Mouse (Mus musculus) gastrocnemius, adult 2 months (tissue): Measurements from ENCODE around the gene Cdca8. TPM values are rescaled to one million over a fixed set of nuclear protein-coding genes. Genes with fewer than 3 reads are reported as not detected.

Experiments
- DNase-seq: peaks from one replicate; pipeline ENCODE4 v3.0.0; 2022
- H3K27ac ChIP-seq: fragments of 200-600 bp; 2 replicates; pipeline ENCODE4 v1.8.1; 2022; ENCODE audit warnings: mild to moderate bottlenecking
- H3K4me3 ChIP-seq: fragments of 200-600 bp; 2 replicates; pipeline ENCODE4 v1.8.1; 2022; ENCODE audit warnings: mild to moderate bottlenecking, moderate library complexity
- CTCF ChIP-seq: fragments of 200-600 bp; IDR thresholded peaks from 2 replicates; pipeline ENCODE4 v1.8.1; 2022; ENCODE audit warnings: antibody characterized with exemption, mild to moderate bottlenecking, moderate library complexity
- intact Hi-C: fragments of 180-260 bp; cut with DNase I; formaldehyde crosslinking; loops from one replicate; pipeline ENCODE4 v1.15.1; 2025
- total RNA-seq, 2 experiments: library from RNA; stranded (reverse); gene quantifications; 2 replicates each; pipeline ENCODE4 v1.2.3; 2021

The Cdca8 gene
- total RNA-seq, 2 experiments from 2014 or later, result 0.28 to 0.38 TPM

GRCm38 (mm10) chr4:124944961-124945360 lies 5.8 kb upstream of the Cdca8 start:
- no peak overlapping the region for H3K27ac ChIP-seq
- TF ChIP-seq CTCF, result peak; percentile 21; the same call in 1 of the 2 replicates
- DNase-seq, result no peak
- intact Hi-C loops, result no loop called here
- no peak overlapping the region for H3K4me3 ChIP-seq

- intact Hi-C loops, result loop anchor here (1.0 kb wide), 2 partner anchors 116 to 156 kb away; no protein-coding TSS in a partner anchor
- Histone ChIP-seq H3K27ac (no peak overlapping the region), H3K4me3 (no peak overlapping the region)
- no peak for DNase-seq
- TF ChIP-seq CTCF, result no peak
Observed at GRCm38 (mm10) chr4:124943781-124944180, 4.7 kb upstream of the Cdca8 start.

DNA sequence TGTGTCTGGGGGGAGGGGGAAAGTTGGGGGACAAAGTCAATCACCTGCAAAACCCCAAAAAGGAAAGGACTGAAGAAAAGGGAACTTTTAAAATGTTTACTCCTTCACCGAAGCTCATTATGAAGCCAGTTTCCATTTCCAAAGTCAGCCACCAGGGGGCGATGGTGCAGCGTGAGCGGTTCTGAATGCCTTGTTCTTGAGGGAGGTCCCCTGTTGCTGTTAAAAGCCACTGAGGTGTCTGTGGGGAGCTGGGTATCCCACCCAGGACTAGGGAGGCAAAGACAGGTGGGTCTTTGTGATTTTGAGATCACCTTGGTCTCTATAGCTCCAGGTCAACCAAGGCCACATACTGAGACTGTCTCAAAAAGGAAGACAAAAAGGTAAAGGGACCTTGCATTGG lies 3.9 kb upstream of the Cdca8 start:
- Histone ChIP-seq H3K4me3 (no peak overlapping the region), H3K27ac (no peak overlapping the region)
- TF ChIP-seq CTCF, result peak; percentile 85
- intact Hi-C loops, result loop anchor here (1.0 kb wide), 2 partner anchors 116 to 156 kb away; no protein-coding TSS in a partner anchor
- DNase-seq, result peak; percentile 77

DNA sequence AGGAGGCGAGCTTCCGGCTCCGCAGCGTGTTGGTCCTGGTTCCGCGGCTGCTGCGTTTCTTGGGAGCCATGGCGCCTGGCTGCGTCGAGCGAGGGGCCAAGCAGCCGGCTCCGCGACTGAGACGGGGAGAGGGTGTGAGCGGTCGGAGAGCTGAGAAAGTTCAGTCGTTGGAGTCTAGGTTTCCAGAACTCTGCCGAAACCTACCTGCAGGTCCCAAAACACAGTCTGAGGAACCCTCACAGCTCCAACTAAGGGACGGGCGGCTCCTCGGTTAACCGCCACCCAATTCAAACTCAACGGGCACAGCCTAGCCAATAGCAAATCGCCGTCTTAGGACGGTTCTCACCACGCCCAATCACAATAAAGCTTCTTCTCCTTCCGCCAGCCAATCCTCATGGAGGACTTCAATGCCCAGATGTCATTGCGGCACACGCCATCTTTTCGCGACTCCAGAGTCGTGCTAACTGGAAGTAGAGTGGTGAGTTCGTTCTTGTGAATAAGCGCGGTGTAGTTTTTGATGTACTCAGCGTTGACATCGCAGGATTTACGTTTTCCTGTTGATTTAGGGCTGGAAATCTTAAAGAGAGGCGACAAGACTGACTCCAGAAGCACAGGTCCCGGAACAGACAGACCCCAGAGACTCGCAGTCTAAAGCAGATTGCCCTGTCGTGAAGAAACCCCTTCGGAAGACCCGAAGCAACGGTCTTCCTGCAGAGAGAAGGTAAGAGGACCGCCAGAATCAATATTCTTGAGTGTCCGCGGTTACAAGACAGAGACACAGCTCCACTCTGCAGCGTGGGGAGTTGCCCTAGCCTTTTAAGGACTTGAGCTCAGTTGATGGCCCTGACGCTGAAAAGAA lies 2.3 kb downstream of the Cdca8 start, which contains the start of gene 9930104L06Rik:
9930104L06Rik (plus strand) TSS at position 436 of the 859 bp plus-strand sequence.
- DNase-seq, result peak; percentile 94
- intact Hi-C loops, result loop anchor here (2.0 to 5.0 kb wide), 2 partner anchors 90 to 130 kb away; partner anchors contain the start of gene Snip1
- no peak for TF ChIP-seq CTCF
- Histone ChIP-seq H3K4me3 (peak within 1 kb of the TSS; percentile 82), H3K27ac (peak within 1 kb of the TSS; percentile 83)

DNA sequence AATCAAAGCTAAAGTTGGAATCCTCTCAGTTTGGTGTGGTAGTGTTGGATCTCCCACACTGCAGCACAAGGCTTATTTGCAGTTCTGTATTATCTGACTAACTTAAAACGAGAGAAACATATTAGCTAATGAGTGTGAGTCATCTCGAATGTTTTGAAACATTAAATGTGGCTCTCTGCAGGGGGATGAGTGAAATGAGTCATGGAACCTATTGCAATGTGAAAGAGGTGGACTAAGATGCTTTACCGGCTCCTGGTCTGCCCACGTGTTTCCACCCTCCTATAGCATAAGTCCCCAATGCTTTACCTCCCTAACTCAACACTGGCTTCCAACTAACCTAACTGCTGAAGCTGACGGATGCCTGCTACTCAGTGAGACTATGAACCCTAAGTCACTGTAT lies 11.0 kb downstream of the Cdca8 start:
- DNase-seq, result no peak
- H3K27ac ChIP-seq, result no peak overlapping the region
- no peak overlapping the region for H3K4me3 ChIP-seq
- no peak for TF ChIP-seq CTCF
- intact Hi-C loops, result no loop called here

- H3K4me3 ChIP-seq, result no peak overlapping the region
- H3K27ac ChIP-seq, result no peak overlapping the region
- no peak for TF ChIP-seq CTCF
- DNase-seq, result no peak
- intact Hi-C loops, result no loop called here
Observed at GRCm38 (mm10) chr4:124905971-124906822, 32.9 kb downstream of the Cdca8 start.

DNA sequence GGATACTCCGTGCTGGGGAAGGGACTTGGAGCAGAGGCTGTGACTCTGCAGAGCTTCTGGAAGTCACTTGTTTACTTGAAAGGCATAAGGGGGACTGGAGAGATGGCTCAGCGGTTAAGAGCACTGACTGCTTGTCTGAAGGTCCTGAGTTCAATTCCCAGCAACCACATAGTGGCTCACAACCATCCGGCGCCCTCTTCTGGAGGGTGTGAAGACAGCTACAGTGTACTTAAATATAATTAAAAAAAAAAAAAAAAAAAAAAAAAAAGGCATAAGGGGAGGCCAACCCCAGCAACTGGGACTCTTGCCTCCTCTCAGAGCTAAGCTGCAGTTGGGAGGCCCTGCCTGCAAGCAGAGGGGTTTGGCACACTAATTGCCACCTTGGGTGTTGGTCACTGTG lies 33.7 kb downstream of the Cdca8 start:
- no peak overlapping the region for H3K4me3 ChIP-seq
- no peak overlapping the region for H3K27ac ChIP-seq
- DNase-seq, result no peak
- intact Hi-C loops, result no loop called here
- no peak for TF ChIP-seq CTCF

GRCm38 (mm10) chr4:124899906-124900305 lies 39.2 kb downstream of the Cdca8 start:
- DNase-seq, result no peak
- intact Hi-C loops, result no loop called here
- H3K27ac ChIP-seq, result no peak overlapping the region
- TF ChIP-seq CTCF, result no peak
- H3K4me3 ChIP-seq, result no peak overlapping the region

- no peak overlapping the region for H3K27ac ChIP-seq
- no peak overlapping the region for H3K4me3 ChIP-seq
- DNase-seq, result no peak
- no peak for TF ChIP-seq CTCF
- intact Hi-C loops, result no loop called here
Observed at GRCm38 (mm10) chr4:124898428-124898827, 40.7 kb downstream of the Cdca8 start.

- H3K4me3 ChIP-seq, result peak overlapping the region; percentile 42
- H3K27ac ChIP-seq, result no peak overlapping the region
- TF ChIP-seq CTCF, result no peak
- intact Hi-C loops, result no loop called here
- DNase-seq, result no peak
Observed at GRCm38 (mm10) chr4:124894508-124895428, 44.3 kb downstream of the Cdca8 start.

- H3K4me3 ChIP-seq, result no peak overlapping the region
- no peak for DNase-seq
- TF ChIP-seq CTCF, result no peak
- H3K27ac ChIP-seq, result no peak overlapping the region
- intact Hi-C loops, result no loop called here
Observed at GRCm38 (mm10) chr4:124893769-124894168, 45.3 kb downstream of the Cdca8 start.

- no peak for DNase-seq
- intact Hi-C loops, result no loop called here
- no peak overlapping the region for H3K4me3 ChIP-seq
- H3K27ac ChIP-seq, result no peak overlapping the region
- no peak for TF ChIP-seq CTCF
Observed at GRCm38 (mm10) chr4:124890831-124891230, 48.3 kb downstream of the Cdca8 start.
